Mouse (Mus musculus): ENCODE measurements around the gene Ccdc189.
"Not testable (repeated sequence)": the region's sequence is repeated elsewhere in the genome, so short reads cannot be mapped to it uniquely, and the experiment has no call there.

The Ccdc189 gene

DNA sequence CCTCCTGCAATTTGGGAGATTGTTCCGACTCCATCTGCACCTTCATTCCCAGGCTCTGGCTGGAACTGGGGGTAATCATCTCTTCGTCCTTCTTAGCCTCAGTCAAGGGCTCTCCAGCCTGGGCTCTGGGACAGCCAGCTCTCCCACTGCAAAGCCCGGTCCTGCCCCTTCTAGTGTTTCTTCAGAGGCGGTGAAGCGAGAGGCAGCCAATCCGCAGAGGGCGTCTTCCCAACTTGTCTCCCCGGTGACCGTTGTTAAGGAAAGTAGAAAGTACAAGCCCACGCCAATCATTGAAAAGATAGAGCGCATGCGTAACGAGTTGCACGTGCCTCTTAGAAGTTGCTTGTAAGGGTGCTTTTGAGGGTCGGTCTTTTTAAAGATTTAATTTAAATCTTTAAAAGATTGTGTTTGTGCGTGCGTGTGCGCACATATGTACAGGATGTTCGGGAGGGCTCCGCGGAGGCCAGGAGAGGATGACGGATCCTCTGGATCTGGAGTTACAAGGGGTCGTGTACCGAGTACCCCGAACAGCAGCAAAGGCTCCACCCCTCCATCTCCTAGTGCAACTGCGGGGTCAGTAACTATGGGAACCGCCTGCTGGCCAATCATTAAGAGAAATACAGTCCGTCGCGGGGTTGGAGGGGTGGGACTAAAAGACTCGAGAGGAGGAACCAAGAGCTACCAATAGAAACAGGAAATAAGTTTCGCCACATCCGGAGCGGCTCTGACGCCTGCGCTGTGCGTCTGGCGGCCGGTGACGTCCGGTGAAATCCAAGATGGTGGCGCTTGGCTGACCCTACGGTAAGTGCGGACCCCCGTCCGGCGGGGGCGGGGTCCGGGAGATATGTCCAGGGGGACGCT lies at the start of gene Ccdc189, which contains the start of gene Rnf40:
TSS of gene Ccdc189 (minus strand) at position 585 of the 861 bp plus-strand sequence.
TSS of gene Rnf40 (plus strand) at position 757 of the 861 bp plus-strand sequence.
- peak; percentile 93 for DNase-seq (ENCODE audit: extremely low spot score, low spot score)

DNA sequence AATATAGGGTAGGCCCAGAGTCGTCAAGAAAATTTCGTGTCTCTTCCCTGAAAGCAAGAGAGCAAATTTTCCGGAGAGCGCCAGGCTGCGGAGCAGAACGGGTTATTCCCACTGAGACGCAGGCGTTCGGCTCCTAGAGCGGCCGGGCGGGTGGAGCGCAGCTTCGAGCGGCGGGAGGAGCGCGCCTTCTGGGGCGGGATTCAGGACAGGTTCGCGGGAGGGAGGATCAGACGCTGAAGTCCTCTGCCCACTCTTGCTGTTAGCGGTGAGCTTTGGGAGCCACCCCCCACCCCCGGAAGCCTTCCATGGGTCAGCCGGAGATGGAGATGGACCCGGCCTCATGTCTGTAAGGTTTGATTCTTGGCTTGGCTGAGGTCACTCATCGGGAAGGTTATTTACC lies 48.6 kb upstream of the Ccdc189 start:
- peak; percentile 75 for DNase-seq (ENCODE audit: extremely low spot score, low spot score)

DNA sequence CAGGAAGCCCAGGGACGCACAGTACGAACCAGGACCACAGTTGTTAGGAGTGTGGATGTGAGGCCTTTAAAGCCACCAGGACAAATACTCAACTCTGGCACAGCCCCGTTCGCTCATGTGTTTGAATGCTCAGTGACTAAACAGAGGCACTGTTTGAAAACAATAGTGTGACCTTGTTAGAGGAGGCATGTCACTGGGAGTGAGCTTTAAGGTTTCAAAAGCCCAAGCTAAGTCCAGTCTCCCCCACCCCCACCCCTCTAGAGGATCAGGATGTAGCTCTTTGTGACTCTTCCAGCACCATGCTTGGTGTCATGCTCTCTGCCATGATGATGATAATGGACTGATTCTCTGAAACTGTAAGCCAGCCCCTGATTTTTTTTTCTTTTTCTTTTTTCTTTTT lies 43.0 kb upstream of the Ccdc189 start:
- no peak for DNase-seq (ENCODE audit: extremely low spot score, low spot score)

GRCm38 (mm10) chr7:127628646-127629045 lies 40.3 kb upstream of the Ccdc189 start:
- no peak for DNase-seq (ENCODE audit: extremely low spot score, low spot score)

DNA sequence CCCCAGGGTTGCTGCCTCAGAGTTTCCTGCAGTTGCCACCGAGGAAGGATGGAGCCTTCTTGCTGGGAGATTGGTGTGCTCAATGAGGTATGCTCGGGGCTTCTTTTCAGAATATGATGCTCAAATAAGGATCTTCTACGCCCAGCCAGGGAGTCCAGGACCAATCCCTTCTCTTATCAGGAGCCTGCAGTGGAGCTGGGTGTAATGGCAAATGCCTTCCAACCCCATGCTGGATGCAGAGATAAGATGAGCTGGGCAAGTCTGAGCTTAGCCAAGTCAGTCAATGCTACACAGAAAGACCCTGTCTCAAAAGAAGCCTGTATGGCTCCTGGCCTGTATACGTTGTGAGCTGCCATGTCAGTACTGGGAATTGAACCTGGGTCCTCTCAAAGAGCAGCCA lies 38.1 kb upstream of the Ccdc189 start:
- DNase-seq (ENCODE audit: extremely low spot score, low spot score), result no peak

DNA sequence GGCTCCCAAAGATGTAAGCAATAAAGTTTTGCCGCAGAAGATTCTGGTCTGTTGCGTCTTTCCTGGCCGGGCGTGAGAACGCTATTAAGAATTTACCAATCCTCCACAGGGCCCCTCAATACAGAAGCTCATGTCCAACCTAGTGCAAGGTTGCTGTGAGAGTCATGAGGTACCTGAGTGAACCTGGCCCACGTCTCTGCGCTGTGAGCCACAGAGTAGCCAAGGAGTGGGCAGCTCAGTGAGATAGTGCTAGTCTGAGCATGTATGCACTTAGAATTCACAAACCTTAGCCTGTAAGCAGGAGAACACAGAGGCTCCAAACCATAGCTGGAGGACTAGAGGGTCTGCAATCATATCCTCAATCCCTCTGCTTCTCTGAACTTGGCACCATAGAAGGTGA lies 37.6 kb upstream of the Ccdc189 start:
- DNase-seq (ENCODE audit: extremely low spot score, low spot score), result no peak

DNA sequence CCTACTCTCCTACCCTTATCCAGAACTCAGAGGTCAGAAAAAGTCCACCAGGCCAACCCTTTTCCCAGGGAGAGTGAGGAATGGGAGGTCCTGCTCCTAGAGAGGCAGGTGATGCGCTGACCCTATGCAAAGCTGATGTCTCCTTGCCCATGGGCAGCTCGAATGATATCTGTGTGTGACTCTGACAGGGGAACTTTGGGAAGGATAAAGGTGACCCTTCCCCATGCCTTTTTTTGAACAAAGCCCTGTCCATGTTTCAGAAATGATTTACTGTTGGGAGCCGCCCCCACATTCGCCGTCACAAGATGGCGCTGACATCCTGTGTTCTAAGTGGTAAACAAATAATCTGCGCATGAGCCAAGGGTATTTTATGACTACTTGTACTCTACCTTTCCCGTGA lies 30.0 kb upstream of the Ccdc189 start:
- not testable (repeated sequence) for DNase-seq (ENCODE audit: extremely low spot score, low spot score)

GRCm38 (mm10) chr7:127617962-127618361 lies 29.6 kb upstream of the Ccdc189 start:
- no peak for DNase-seq (ENCODE audit: extremely low spot score, low spot score)

GRCm38 (mm10) chr7:127616881-127617280 lies 28.5 kb upstream of the Ccdc189 start:
- DNase-seq (ENCODE audit: extremely low spot score, low spot score), result no peak

GRCm38 (mm10) chr7:127616336-127616735 lies 27.9 kb upstream of the Ccdc189 start:
- no peak for DNase-seq (ENCODE audit: extremely low spot score, low spot score)

DNA sequence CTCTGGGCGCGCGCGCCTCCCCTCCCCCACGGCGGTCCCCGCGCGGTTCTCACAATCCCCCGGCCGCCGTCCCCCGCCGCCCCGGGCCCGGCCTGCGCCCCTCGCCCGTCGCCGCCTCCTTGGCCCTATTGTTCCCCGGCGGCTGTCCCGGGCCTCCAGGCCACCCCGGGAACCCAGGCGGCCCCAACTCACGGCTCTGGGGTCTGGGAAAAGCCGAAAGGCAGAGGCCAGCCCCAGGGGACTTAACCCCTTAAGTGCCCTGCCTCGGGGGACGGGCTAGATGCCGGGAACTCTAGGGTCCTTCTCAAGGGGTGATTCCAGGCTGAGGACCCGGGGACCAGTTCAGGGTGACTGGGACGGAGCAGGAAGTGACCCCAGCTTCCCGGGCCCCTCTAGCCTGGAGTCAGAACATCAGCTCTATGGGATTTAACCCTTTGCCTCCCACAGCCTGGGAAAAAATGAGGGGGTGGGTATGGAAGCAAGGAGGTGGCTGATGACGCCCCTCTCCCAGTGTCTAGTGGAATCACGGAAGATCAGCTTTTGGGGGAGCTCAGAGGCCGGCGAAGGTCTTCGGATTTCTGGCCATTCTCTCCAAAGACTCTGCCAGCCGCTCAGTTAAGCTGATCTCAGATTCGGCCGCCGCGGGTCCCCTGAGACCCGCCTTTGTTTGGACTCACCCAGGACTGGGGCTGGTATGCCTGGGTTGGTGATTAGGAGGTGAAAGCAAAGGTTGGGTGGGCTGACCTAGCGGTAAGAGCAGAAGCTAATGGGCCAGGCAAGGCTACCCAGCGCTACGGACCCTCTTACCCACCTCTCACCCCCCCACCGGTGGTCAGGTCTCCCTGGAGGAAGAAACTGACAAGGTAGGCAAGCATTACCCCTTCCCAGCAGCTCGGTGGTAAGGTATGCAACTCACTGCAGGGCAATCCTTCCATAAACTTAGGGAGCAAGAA lies 26.8 kb upstream of the Ccdc189 start, which contains the start of gene Zfp629:
TSS of gene Zfp629 (minus strand) at position 907 of the 953 bp plus-strand sequence.
- DNase-seq (ENCODE audit: extremely low spot score, low spot score), result peak; percentile 91

- DNase-seq (ENCODE audit: extremely low spot score, low spot score), result no peak
These were observed 26.1 kb upstream of the Ccdc189 start for GRCm38 (mm10) chr7:127614511-127614890.

- no peak for DNase-seq (ENCODE audit: extremely low spot score, low spot score)
These were observed 25.7 kb upstream of the Ccdc189 start for GRCm38 (mm10) chr7:127614091-127614490.

DNA sequence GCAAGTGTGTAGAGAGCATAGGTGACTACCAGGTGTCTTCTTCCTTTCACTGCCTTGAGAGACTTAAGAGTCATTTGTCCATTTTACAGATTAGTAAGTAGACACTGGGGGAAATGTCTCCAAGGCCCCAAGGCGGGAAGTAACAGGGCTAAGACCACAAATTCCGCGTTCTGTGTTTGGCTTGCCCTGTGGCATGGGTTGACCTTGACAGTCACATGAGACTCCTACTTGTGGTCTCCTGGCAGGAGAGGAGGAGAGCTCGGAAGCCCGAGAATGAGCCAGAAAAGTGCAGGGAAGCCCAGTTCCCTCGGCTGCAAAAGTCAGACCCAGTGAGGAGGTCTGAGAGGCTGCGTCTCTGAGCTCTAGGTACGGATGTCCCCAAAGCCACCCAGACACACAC lies 25.1 kb upstream of the Ccdc189 start:
- no peak for DNase-seq (ENCODE audit: extremely low spot score, low spot score)

DNA sequence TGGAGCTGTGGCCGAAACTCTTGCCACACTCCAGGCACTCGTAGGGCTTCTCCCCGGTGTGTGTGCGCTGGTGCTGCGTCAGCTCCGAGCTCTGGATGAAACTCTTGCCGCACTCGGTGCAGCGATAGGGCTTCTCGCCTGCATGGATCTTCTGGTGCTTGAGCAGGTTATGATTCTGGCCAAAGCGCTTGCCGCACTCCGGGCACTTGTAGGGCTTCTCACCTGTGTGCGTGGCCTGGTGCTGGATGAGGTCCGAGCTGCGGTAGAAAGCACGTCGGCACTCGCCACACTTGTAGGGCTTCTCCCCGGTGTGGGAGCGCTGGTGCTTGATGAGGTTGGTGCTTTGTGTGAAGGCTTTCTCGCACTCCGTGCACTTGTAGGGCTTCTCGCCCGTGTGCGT lies 23.2 kb upstream of the Ccdc189 start:
- no peak for DNase-seq (ENCODE audit: extremely low spot score, low spot score)

DNA sequence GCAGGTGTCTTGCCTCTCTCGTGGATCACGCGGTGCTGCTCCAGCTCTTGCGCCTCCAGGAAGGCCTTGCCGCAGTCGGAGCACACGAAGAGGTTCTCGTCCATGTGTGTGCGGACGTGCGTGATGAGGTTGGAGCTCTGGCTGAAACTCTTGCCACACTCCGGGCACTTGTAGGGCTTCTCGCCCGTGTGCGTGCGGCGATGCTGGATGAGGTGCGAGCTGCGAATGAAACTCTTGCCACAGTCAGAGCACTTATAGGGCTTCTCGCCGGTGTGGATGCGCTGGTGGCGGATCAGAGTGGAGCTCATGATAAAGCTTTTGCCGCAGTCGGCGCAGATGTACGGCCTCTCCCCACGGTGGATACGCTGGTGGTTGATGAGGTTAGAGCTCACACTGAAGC lies 22.6 kb upstream of the Ccdc189 start:
- DNase-seq (ENCODE audit: extremely low spot score, low spot score), result no peak

DNA sequence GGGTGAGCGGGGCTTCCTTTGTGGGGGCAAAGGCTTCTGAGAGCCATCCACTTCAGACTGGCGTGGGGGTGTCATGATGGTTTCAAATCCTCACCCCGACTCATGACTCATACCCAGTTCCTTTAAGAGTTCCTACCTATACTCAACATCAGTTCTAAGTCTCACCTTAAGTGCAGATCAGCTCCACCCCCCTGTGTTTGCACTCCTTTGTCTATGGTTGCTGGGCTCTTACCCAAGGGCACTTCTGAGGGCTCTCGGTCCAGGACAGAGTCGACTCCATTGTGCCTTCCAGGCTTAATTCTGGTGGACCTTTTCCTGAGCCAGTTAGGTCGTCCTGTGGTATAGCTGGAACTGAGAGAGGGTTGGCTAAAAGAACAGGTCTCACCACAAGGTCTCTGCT lies 18.8 kb upstream of the Ccdc189 start:
- DNase-seq (ENCODE audit: extremely low spot score, low spot score), result no peak

DNA sequence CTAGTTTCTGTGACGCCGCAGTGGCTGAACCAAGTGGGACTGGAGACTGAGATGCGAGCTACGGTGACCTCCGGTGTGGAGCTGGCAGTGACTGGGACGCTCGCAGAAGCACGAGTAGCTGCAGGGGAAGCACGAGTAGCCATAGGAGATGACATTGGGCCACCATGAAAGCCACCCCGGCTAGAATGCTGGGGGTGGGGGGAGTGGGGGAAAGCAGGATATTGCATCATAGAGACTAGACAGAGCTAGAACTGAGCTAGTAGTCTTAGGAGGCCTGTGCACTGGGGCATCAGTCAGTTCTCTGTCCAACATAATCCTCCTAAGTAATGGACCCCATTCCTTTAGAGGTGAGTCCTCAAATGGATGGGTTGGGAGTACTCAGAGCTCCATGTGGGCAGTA lies 15.9 kb upstream of the Ccdc189 start:
- DNase-seq (ENCODE audit: extremely low spot score, low spot score), result no peak

GRCm38 (mm10) chr7:127602903-127603302 lies 14.5 kb upstream of the Ccdc189 start:
- no peak for DNase-seq (ENCODE audit: extremely low spot score, low spot score)

DNA sequence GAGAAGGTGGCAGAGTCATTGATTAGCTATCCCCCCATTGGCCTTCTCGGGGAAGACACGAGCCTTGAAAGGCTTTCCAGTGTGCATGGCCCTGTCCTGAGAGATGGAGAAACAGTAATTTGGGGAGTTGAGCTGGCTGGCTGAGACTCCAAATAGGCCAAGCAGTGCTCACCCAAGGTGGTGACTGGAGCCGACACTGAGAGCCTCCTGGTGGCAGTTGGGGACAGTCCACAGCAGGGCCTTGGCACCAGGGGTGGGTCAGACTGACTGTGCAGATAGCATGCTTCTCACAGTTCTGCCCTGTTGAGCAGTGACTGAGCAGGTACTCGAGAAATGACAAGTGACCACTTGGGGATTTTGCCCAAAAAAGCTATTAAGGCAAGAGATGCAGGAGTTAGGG lies 13.3 kb upstream of the Ccdc189 start:
- DNase-seq (ENCODE audit: extremely low spot score, low spot score), result no peak

DNA sequence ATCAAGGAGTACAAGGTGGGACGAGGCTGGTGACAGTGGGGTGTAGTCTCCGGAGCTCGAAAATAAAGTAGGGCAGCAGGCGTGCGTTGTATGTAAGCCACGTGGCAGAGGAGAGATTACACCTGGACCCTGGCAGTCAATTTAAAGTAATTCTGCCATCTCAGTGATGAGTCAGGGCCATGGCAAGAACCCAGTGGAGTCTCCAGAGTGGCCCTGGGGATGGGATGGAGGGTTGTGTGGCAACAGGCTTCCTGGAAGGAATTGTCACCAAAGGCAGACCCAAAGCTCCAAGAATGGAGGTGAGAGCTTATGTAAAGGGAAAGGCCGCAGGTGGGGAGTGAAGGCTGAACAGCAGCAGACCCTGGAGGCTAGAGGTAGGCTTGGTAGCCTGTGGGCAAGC lies 12.2 kb upstream of the Ccdc189 start:
- no peak for DNase-seq (ENCODE audit: extremely low spot score, low spot score)

DNA sequence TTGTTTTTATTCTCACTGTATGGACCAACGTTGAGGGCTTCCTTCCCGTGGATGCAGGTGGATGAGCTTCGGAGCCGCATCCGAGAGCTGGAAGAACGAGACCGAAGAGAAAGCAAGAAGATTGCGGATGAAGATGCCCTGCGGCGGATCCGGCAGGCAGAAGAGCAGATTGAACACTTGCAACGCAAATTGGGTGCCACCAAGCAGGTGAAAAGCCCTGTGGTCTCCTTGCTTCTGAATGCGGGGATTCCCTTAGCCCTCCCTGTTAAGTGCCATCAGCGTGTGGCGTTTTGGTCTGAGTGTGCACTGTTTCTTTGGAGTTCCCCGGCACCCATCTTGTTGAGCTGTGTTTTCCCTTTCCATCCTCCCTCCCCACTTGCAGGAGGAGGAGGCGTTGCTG lies 8.4 kb upstream of the Ccdc189 start:
- no peak for DNase-seq (ENCODE audit: extremely low spot score, low spot score)

Data from neural tube, embryonic 10.5 days (tissue).